In the genomic region with DNA sequence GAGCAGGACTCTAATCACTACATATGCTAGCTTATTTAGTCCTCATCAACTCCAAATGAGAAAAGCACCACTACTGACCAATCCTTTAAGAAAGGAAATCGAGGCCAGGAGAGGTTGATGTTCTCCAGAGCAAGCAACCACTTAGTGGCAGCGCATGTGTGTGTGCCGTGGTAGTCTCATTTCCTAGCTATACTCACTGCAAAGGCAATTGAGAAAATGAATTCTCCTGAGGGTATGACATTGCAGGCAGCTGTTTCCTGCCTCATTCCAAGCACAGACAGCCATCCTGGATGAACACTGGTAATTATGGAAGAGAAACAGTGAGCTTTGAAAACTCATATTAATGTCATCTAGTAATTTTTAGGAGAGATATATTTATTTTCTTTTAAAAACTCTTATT, we compare ENCODE assay signal across 17 mouse cellular contexts. TPM values are rescaled to one million over a fixed set of nuclear protein-coding genes. Genes with fewer than 3 reads are reported as not detected.
DNase-seq lines count a peak whose midpoint lies in the region; ATAC-seq and TF ChIP-seq lines count a peak whose summit lies in the region.
"Had no signal": no experiment of that assay in that cellular context is flagged by ENCODE, and none has a peak within 500 bp of the region (broad histone marks: within the 10 kb centered on the region; RNA-seq: fewer than 3 reads in every experiment).

No protein-coding gene starts in this region.

- H3K27ac ChIP-seq in forebrain, postnatal 0 days (ENCODE audit: low read depth, low read length) = no peak overlapping the region
- H3K27ac ChIP-seq in forebrain, embryonic 12.5 days = no peak overlapping the region
- peak overlapping the region; percentile 51; the same call in 1 of the 2 replicates for H3K27ac ChIP-seq in hindbrain, embryonic 15.5 days (replicated peaks)
- no peak overlapping the region for H3K27ac ChIP-seq in hindbrain, embryonic 11.5 days (ENCODE audit: low read depth, low read length)
- peak overlapping the region; percentile 53 for H3K27ac ChIP-seq in neural tube, embryonic 13.5 days (replicated peaks)
- no peak overlapping the region for H3K27ac ChIP-seq in neural tube, embryonic 15.5 days (replicated peaks)
- H3K27ac ChIP-seq: neural tube, embryonic 12.5 days had no signal

- no peak for TF ChIP-seq CTCF in forebrain, postnatal 0 days (IDR thresholded peaks at IDR 0.05; ENCODE audit: low read depth)

- H3K36me3 ChIP-seq in forebrain, postnatal 0 days (ENCODE audit: insufficient read depth) = 0 out of 2 replicates have a peak, but pooled peaks cover 5% of the 10 kb centered on the region
- H3K36me3 ChIP-seq in forebrain, embryonic 12.5 days (replicated peaks) = no peaks in the 10 kb centered on the region
- no peaks in the 10 kb centered on the region for H3K36me3 ChIP-seq in hindbrain, embryonic 15.5 days
- H3K36me3 ChIP-seq in hindbrain, embryonic 11.5 days (ENCODE audit: control insufficient read depth, insufficient read depth, low read length) = no peaks in the 10 kb centered on the region
- H3K36me3 ChIP-seq in neural tube, embryonic 13.5 days = 0 out of 2 replicates have a peak, but pooled peaks cover 7% of the 10 kb centered on the region
- no peaks in the 10 kb centered on the region for H3K36me3 ChIP-seq in neural tube, embryonic 15.5 days
- H3K36me3 ChIP-seq: neural tube, embryonic 12.5 days had no signal

- no peak for DNase-seq in forebrain, postnatal 0 days
- DNase-seq in hindbrain, embryonic 11.5 days (ENCODE audit: low spot score) = no peak
- no peak for DNase-seq in right cerebral cortex, postnatal 4 days
- DNase-seq: adrenal gland, adult 2 months; cerebellum, adult 11 months; cerebellum, postnatal 14 days; gastrocnemius, postnatal 10 days; kidney, adult 11 months; right cerebral cortex, postnatal 25 days; thymus, postnatal 36 days had no signal

- no peaks in the 10 kb centered on the region for H3K4me1 ChIP-seq in forebrain, postnatal 0 days (ENCODE audit: insufficient read depth)
- H3K4me1 ChIP-seq in forebrain, embryonic 12.5 days = peaks cover 3% of the 10 kb centered on the region
- peaks cover 16% of the 10 kb centered on the region for H3K4me1 ChIP-seq in hindbrain, embryonic 15.5 days (replicated peaks)
- no peaks in the 10 kb centered on the region for H3K4me1 ChIP-seq in hindbrain, embryonic 11.5 days (replicated peaks; ENCODE audit: control insufficient read depth, insufficient read depth, low read length)
- H3K4me1 ChIP-seq in neural tube, embryonic 13.5 days (replicated peaks) = peaks cover 29% of the 10 kb centered on the region
- H3K4me1 ChIP-seq in neural tube, embryonic 15.5 days = peaks cover 11% of the 10 kb centered on the region
- H3K4me1 ChIP-seq: neural tube, embryonic 12.5 days had no signal

- 74% methylated on average over 3 of the region's 3 CpGs for WGBS in forebrain, postnatal 0 days
- WGBS in forebrain, embryonic 12.5 days = 77% methylated on average over 3 of the region's 3 CpGs
- 38% methylated on average over 3 of the region's 3 CpGs for WGBS in hindbrain, embryonic 15.5 days
- 69% methylated on average over 3 of the region's 3 CpGs for WGBS in hindbrain, embryonic 11.5 days
- WGBS in neural tube, embryonic 13.5 days = 46% methylated on average over 3 of the region's 3 CpGs
- WGBS in neural tube, embryonic 15.5 days = 37% methylated on average over 3 of the region's 3 CpGs

- no peaks in the 10 kb centered on the region for H3K9me3 ChIP-seq in forebrain, postnatal 0 days (ENCODE audit: low read length)
- no peaks in the 10 kb centered on the region for H3K9me3 ChIP-seq in forebrain, embryonic 12.5 days
- no peaks in the 10 kb centered on the region for H3K9me3 ChIP-seq in hindbrain, embryonic 15.5 days
- H3K9me3 ChIP-seq in hindbrain, embryonic 11.5 days (ENCODE audit: control insufficient read depth, low read length) = no peaks in the 10 kb centered on the region
- H3K9me3 ChIP-seq in neural tube, embryonic 13.5 days = no peaks in the 10 kb centered on the region
- no peaks in the 10 kb centered on the region for H3K9me3 ChIP-seq in neural tube, embryonic 15.5 days (replicated peaks)
- H3K9me3 ChIP-seq: neural tube, embryonic 12.5 days had no signal

- H3K4me3 ChIP-seq in forebrain, postnatal 0 days (ENCODE audit: low read depth, low read length) = no peak overlapping the region
- no peak overlapping the region for H3K4me3 ChIP-seq in forebrain, embryonic 12.5 days (replicated peaks)
- no peak overlapping the region for H3K4me3 ChIP-seq in hindbrain, embryonic 15.5 days
- no peak overlapping the region for H3K4me3 ChIP-seq in hindbrain, embryonic 11.5 days (ENCODE audit: low read depth, low read length)
- H3K4me3 ChIP-seq in neural tube, embryonic 13.5 days = no peak overlapping the region
- no peak overlapping the region for H3K4me3 ChIP-seq in neural tube, embryonic 15.5 days (replicated peaks)
- H3K4me3 ChIP-seq: neural tube, embryonic 12.5 days had no signal

- ATAC-seq in forebrain, postnatal 0 days = peak; percentile 51; the same call in 1 of the 2 replicates
- ATAC-seq in forebrain, embryonic 12.5 days (ENCODE audit: low FRiP score) = no peak
- no peak for ATAC-seq in hindbrain, embryonic 15.5 days (ENCODE audit: low FRiP score, low read depth)
- no peak for ATAC-seq in hindbrain, embryonic 11.5 days (ENCODE audit: low FRiP score)
- ATAC-seq in neural tube, embryonic 13.5 days (ENCODE audit: low read depth) = peak; percentile 66; the same call in 1 of the 2 replicates
- ATAC-seq in neural tube, embryonic 15.5 days (ENCODE audit: low FRiP score) = no peak

- no peaks in the 10 kb centered on the region for H3K27me3 ChIP-seq in forebrain, postnatal 0 days (ENCODE audit: insufficient read depth, low read length)
- no peaks in the 10 kb centered on the region for H3K27me3 ChIP-seq in forebrain, embryonic 12.5 days
- no peaks in the 10 kb centered on the region for H3K27me3 ChIP-seq in hindbrain, embryonic 15.5 days
- no peaks in the 10 kb centered on the region for H3K27me3 ChIP-seq in hindbrain, embryonic 11.5 days (ENCODE audit: control insufficient read depth, insufficient read depth, low read length)
- H3K27me3 ChIP-seq in neural tube, embryonic 13.5 days = no peaks in the 10 kb centered on the region
- H3K27me3 ChIP-seq in neural tube, embryonic 15.5 days (replicated peaks) = no peaks in the 10 kb centered on the region
- H3K27me3 ChIP-seq: neural tube, embryonic 12.5 days had no signal

- no peak overlapping the region for H3K4me2 ChIP-seq in forebrain, postnatal 0 days (ENCODE audit: low read depth)
- H3K4me2 ChIP-seq in forebrain, embryonic 12.5 days = no peak overlapping the region
- no peak overlapping the region for H3K4me2 ChIP-seq in hindbrain, embryonic 15.5 days
- no peak overlapping the region for H3K4me2 ChIP-seq in hindbrain, embryonic 11.5 days (replicated peaks; ENCODE audit: low read depth, low read length)
- no peak overlapping the region for H3K4me2 ChIP-seq in neural tube, embryonic 13.5 days
- no peak overlapping the region for H3K4me2 ChIP-seq in neural tube, embryonic 15.5 days
- H3K4me2 ChIP-seq: liver, embryonic 11.5 days; neural tube, embryonic 12.5 days had no signal

- no peak overlapping the region for H3K9ac ChIP-seq in forebrain, postnatal 0 days
- H3K9ac ChIP-seq in forebrain, embryonic 12.5 days = no peak overlapping the region
- H3K9ac ChIP-seq in hindbrain, embryonic 15.5 days = no peak overlapping the region
- no peak overlapping the region for H3K9ac ChIP-seq in hindbrain, embryonic 11.5 days (ENCODE audit: low read depth, low read length)
- H3K9ac ChIP-seq in neural tube, embryonic 13.5 days = no peak overlapping the region
- H3K9ac ChIP-seq in neural tube, embryonic 15.5 days (replicated peaks) = no peak overlapping the region
- H3K9ac ChIP-seq: neural tube, embryonic 12.5 days had no signal

RNA-seq across cellular contexts. Expression of a gene that starts 42.6 kb away (rescaled TPM):
- total RNA-seq in forebrain, postnatal 0 days (2014; rRNA removed) = 8.9 and 16.9 TPM in 2 replicates
- 10.0 and 13.5 TPM in 2 replicates for polyA plus RNA-seq in forebrain, postnatal 0 days (2015; fragmentation: Nextera tagmentation; extraction: Ambion mirVana)
- 27.4 and 34.9 TPM in 2 replicates for polyA plus RNA-seq in forebrain, embryonic 12.5 days (2016; fragmentation: Nextera tagmentation; extraction: Ambion mirVana)
- 169 and 177 TPM in 2 replicates for polyA plus RNA-seq in hindbrain, embryonic 15.5 days (2015; fragmentation: Nextera tagmentation; extraction: Ambion mirVana)
- 68.1 and 68.5 TPM in 2 replicates for polyA plus RNA-seq in hindbrain, embryonic 11.5 days (2014; fragmentation: Nextera tagmentation; extraction: Ambion mirVana)
- 80.7 and 96.6 TPM in 2 replicates for polyA plus RNA-seq in neural tube, embryonic 13.5 days (2015; fragmentation: Nextera tagmentation; extraction: Ambion mirVana)
- polyA plus RNA-seq in neural tube, embryonic 15.5 days (2015; fragmentation: Nextera tagmentation; extraction: Ambion mirVana) = 67.4 and 85.1 TPM in 2 replicates
- total RNA-seq: heart, postnatal 25 days had no signal

Comparison
In these comparisons a context has a peak if more than half of its experiments do, and no peak if none do; other contexts are left out.
1. ATAC-seq: peak in forebrain, postnatal 0 days (single experiment) and neural tube, embryonic 13.5 days (single experiment); none in forebrain, embryonic 12.5 days (single experiment), hindbrain, embryonic 15.5 days (single experiment), hindbrain, embryonic 11.5 days (single experiment) and neural tube, embryonic 15.5 days (single experiment).
2. H3K27ac ChIP-seq: peak in hindbrain, embryonic 15.5 days (single experiment) and neural tube, embryonic 13.5 days (single experiment); none in forebrain, postnatal 0 days (single experiment), forebrain, embryonic 12.5 days (single experiment), hindbrain, embryonic 11.5 days (single experiment) and neural tube, embryonic 15.5 days (single experiment).